20 mouse cellular contexts compared by ENCODE assay signal in genomic region chr2:48378160-48378559, GRCm38 (mm10).
"Had no signal": no experiment of that assay in that cellular context is flagged by ENCODE, and none has a peak within 500 bp of the region (broad histone marks: within the 10 kb centered on the region; RNA-seq: fewer than 3 reads in every experiment).

No protein-coding gene starts in this region.

- ATAC-seq: midbrain, embryonic 16.5 days had no signal

- DNase-seq: liver, embryonic 13.5 days; lung, adult 18-20 months; midbrain, embryonic 14.5 days; retina, postnatal 1 day; right cerebral cortex, adult 18-20 months; right cerebral cortex, postnatal 25 days; right cerebral cortex, postnatal 4 days; spleen, adult 18-20 months; thymus, adult 18-20 months; thymus, postnatal 14 days; thymus, postnatal 36 days had no signal

- H3K9ac ChIP-seq: limb, embryonic 15.5 days; liver, embryonic 13.5 days; liver, embryonic 15.5 days; midbrain, embryonic 12.5 days; neural tube, embryonic 13.5 days; neural tube, embryonic 15.5 days had no signal

- H3K4me2 ChIP-seq: limb, embryonic 15.5 days; liver, embryonic 11.5 days; liver, embryonic 13.5 days; liver, embryonic 15.5 days; midbrain, embryonic 12.5 days; neural tube, embryonic 13.5 days; neural tube, embryonic 15.5 days had no signal

- H3K27me3 ChIP-seq: limb, embryonic 15.5 days; liver, embryonic 13.5 days; liver, embryonic 15.5 days; midbrain, embryonic 12.5 days; neural tube, embryonic 13.5 days; neural tube, embryonic 15.5 days had no signal

- H3K9me3 ChIP-seq: limb, embryonic 15.5 days; liver, embryonic 13.5 days; liver, embryonic 15.5 days; midbrain, embryonic 10.5 days; midbrain, embryonic 12.5 days; neural tube, embryonic 13.5 days; neural tube, embryonic 15.5 days had no signal

- H3K27ac ChIP-seq: limb, embryonic 15.5 days; liver, embryonic 13.5 days; liver, embryonic 15.5 days; midbrain, embryonic 10.5 days; midbrain, embryonic 12.5 days; neural tube, embryonic 13.5 days; neural tube, embryonic 15.5 days had no signal

- H3K36me3 ChIP-seq: limb, embryonic 15.5 days; liver, embryonic 13.5 days; liver, embryonic 15.5 days; midbrain, embryonic 10.5 days; midbrain, embryonic 12.5 days; neural tube, embryonic 13.5 days; neural tube, embryonic 15.5 days had no signal

- H3K4me3 ChIP-seq: limb, embryonic 15.5 days; liver, embryonic 13.5 days; liver, embryonic 15.5 days; midbrain, embryonic 10.5 days; midbrain, embryonic 12.5 days; myocyte; neural tube, embryonic 13.5 days; neural tube, embryonic 15.5 days had no signal

- H3K4me1 ChIP-seq: limb, embryonic 15.5 days; liver, embryonic 13.5 days; liver, embryonic 15.5 days; midbrain, embryonic 10.5 days; midbrain, embryonic 12.5 days; neural tube, embryonic 13.5 days; neural tube, embryonic 15.5 days had no signal
